Comparison of ENCODE assay signal across 1 mouse cellular context in the genomic region with DNA sequence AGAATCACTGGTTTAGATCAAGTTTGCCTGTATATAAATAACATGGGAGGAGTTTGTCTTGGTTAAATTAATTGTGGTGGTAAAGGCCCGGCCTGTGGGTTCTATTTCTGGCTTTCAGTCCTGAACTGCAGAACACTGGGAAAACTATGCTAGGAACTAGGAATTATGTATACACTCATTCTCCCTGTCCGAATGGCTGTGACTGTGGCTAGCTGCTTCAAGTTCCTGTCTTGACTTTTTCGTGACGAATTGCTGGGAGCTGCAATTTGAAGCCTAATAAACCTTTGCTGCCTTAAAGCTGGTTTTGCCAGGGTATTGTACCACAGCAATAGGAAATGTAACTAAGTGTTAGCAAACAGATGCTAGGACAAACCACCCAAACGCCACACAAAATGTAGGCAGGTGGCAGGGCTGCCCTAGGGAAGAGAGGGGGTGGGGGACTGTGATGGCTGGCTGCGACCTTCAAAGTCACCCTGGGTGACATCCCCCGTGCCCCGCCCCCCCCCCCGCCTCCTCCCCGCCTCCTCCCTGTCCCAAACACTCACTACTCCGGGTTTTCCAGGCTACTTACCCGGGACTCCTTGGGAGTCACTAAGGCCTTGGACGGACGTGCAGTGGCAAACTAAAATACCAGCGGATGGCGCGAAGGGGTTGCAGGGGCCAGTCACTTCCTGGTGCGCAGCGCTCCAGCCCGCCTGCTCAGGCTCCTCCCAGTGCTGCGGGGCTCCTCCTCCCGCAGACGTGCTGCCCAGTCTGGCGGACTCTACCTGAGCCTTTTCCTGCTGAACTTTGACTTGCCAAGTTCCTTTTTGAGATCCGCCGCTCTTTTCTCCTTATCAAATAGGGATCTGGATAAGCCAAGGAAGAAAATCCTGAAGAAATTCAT.
TF ChIP-seq lines count a peak whose summit lies in the region.

A gene (minus strand): TSS at position 710 of the 886 bp plus-strand sequence.

TF ChIP-seq in MEL, 35 proteins besides CTCF, POLR2A, EP300 and RAD21 (continued from another document):
- TF ChIP-seq NELFE (IDR thresholded peaks at IDR 0.05; ENCODE audit: low read depth, low read length): peak; percentile 78
- TF ChIP-seq KAT2A (conservative IDR thresholded peaks at IDR 0.05; ENCODE audit: low read depth, low read length): peak; percentile 46; the same call in 1 of the 2 replicates
- no peak for TF ChIP-seq POLR2AphosphoS5 (IDR thresholded peaks at IDR 0.05; ENCODE audit: borderline replicate concordance, low read depth, low read length)
- TF ChIP-seq TBP (IDR thresholded peaks at IDR 0.05; ENCODE audit: low read depth, low read length): peak; percentile 47; the same call in 1 of the 2 replicates
- no peak for TF ChIP-seq USF1 (IDR thresholded peaks at IDR 0.05; ENCODE audit: low read depth, low read length)
- TF ChIP-seq POLR2AphosphoS2 (IDR thresholded peaks at IDR 0.05; ENCODE audit: low read length): 0 out of 2 replicates have a peak, but pooled peaks have one; percentile 59
- no peak for TF ChIP-seq USF2 (IDR thresholded peaks at IDR 0.05; ENCODE audit: borderline replicate concordance in 1 of 2, insufficient read depth in 1 of 2, low read depth in 1 of 2, low read length in 2 of 2)
- 0 out of 2 replicates have a peak, but pooled peaks have one; percentile 61 for TF ChIP-seq HCFC1 (IDR thresholded peaks at IDR 0.05; ENCODE audit: low read depth, low read length)
- TF ChIP-seq MYB (IDR thresholded peaks at IDR 0.05; ENCODE audit: low read depth, low read length): no peak
- TF ChIP-seq SMC3 (IDR thresholded peaks at IDR 0.05; ENCODE audit: low read depth, low read length): peak; percentile 7; the same call in 1 of the 2 replicates
